Mouse (Mus musculus): ENCODE measurements around the gene Use1. TPM values are rescaled to one million over a fixed set of nuclear protein-coding genes. Genes with fewer than 3 reads are reported as not detected.

Use1 gene
- polyA plus RNA-seq, 1 experiment from 2014 or later: 41.2 TPM

DNA sequence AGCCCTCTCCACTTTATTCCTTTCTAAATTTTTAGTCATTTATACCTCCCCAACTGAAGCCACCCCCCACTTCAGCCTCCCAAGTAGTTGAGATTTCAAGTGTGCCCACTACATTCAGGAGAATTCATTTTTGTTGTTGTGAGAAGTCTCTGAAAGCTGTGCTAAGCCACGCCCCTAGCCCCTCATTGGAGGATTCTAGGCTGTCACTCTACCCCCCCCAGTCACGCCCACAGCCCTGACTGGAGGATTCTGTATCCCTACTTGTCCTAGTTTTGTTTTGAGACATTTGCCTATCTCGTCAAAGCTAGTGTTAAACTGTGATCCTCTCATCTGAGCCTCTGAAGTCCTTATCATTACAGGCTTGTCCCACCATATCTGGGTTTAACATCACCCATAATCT, 26.2 kb downstream of the Use1 start:
- ATAC-seq (ENCODE audit: low read depth): no peak
- 6% methylated on average over 3 of the region's 3 CpGs for WGBS (ENCODE audit: insufficient replicate concordance)

DNA sequence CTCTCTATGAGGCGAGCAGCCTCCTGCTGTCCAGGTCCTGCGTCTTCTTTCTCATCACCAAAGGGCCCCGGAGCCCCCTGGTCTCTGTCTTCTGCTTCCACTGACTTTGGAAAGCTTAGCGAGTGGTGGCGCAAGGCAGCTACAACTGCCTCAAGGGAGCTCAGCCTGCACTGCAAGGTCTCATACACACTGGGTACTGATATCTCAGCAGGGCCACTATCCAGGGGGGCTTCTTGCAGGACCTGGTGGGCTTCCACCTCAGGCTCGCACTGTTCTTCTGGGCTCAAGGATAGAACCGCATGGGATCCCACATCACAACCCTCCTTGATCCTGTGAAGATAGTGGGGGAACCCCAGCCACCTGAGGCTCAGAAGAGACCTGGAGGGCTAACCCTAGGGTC, 27.8 kb downstream of the Use1 start:
- Histone ChIP-seq H3K27me3 (ENCODE audit: control insufficient read depth, insufficient read depth, low read depth, low read length) (no peaks in the 10 kb centered on the region), H3K9me3 (replicated peaks; ENCODE audit: control insufficient read depth, low read length) (no peaks in the 10 kb centered on the region), H3K4me2 (ENCODE audit: low read depth, low read length) (no peak overlapping the region), H3K4me3 (ENCODE audit: low read depth, low read length) (no peak overlapping the region), H3K36me3 (ENCODE audit: control insufficient read depth, insufficient read depth) (peaks cover 7% of the 10 kb centered on the region; the same call in 1 of the 2 replicates), H3K4me1 (ENCODE audit: control insufficient read depth, low read depth, low read length) (peaks cover 14% of the 10 kb centered on the region), H3K27ac (ENCODE audit: low read length) (no peak overlapping the region), H3K9ac (ENCODE audit: low read depth, low read length) (no peak overlapping the region)
- WGBS (ENCODE audit: insufficient replicate concordance): 66% methylated on average over 7 of the region's 7 CpGs
- ATAC-seq (ENCODE audit: low read depth): no peak

More for the DNA sequence above, 26.2 kb downstream of the Use1 start:
- no peaks in the 10 kb centered on the region for H3K9me3 ChIP-seq (replicated peaks; ENCODE audit: control insufficient read depth, low read length)
- H3K36me3 ChIP-seq (ENCODE audit: control insufficient read depth, insufficient read depth): no peaks in the 10 kb centered on the region
- H3K27me3 ChIP-seq (ENCODE audit: control insufficient read depth, insufficient read depth, low read depth, low read length): no peaks in the 10 kb centered on the region
- H3K4me1 ChIP-seq (ENCODE audit: control insufficient read depth, low read depth, low read length): peaks cover 14% of the 10 kb centered on the region
- H3K4me3 ChIP-seq (ENCODE audit: low read depth, low read length): peak overlapping the region; percentile 25; the same call in 1 of the 2 replicates
- H3K9ac ChIP-seq (ENCODE audit: low read depth, low read length): no peak overlapping the region
- no peak overlapping the region for H3K27ac ChIP-seq (ENCODE audit: low read length)
- H3K4me2 ChIP-seq (ENCODE audit: low read depth, low read length): peak overlapping the region; percentile 24

DNA sequence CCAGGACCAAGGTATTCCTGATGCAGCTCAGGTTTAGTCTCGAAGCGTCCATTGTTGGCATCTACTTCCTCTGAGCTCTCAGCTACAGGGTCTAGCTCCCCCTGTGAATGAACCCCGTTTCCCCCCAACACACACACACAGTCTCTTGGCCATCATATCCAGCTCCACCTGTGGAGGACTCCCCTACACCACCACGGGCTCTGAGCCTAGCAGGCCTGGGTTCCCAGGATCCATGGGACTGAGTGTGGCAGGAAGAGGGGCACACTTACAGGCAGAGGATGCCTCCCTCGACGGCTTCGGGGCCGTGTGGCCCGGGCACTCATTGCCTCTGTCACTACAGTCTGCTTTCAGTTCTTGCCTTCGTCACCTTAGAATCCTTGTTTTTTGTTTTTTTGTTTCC, 28.4 kb downstream of the Use1 start:
- Histone ChIP-seq H3K27me3 (ENCODE audit: control insufficient read depth, insufficient read depth, low read depth, low read length) (no peaks in the 10 kb centered on the region), H3K36me3 (ENCODE audit: control insufficient read depth, insufficient read depth) (peaks cover 8% of the 10 kb centered on the region; the same call in 1 of the 2 replicates), H3K9me3 (replicated peaks; ENCODE audit: control insufficient read depth, low read length) (no peaks in the 10 kb centered on the region), H3K27ac (ENCODE audit: low read length) (no peak overlapping the region), H3K4me1 (ENCODE audit: control insufficient read depth, low read depth, low read length) (peaks cover 14% of the 10 kb centered on the region), H3K4me3 (ENCODE audit: low read depth, low read length) (no peak overlapping the region), H3K9ac (ENCODE audit: low read depth, low read length) (no peak overlapping the region), H3K4me2 (ENCODE audit: low read depth, low read length) (no peak overlapping the region)
- 65% methylated on average over 10 of the region's 10 CpGs for WGBS (ENCODE audit: insufficient replicate concordance)
- ATAC-seq (ENCODE audit: low read depth): no peak

DNA sequence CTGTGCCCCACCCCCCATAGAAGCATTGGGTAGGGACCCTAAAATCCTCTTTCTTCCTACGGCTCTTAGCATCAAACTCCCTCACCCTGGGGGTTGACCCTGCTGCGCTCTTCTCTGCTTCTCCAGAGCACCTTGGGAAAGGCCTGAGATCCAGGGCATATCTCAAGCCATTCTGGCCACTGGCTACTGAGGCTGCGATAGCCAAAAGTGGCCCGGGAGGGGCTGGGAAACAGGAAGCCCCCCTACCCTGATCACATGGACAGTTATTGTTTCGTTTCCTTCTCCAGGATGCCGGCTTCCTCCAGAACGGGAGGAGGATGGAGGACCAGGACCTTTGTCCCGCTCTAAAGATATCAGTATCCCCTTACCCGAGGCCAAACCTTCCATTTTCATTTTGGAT, 29.0 kb downstream of the Use1 start, which contains the start of gene Ushbp1:
TSS of gene Ushbp1 (minus strand) at position 174 of the 400 bp plus-strand sequence.
- Histone ChIP-seq H3K9ac (ENCODE audit: low read depth, low read length) (no peak within 1 kb of the TSS), H3K27me3 (ENCODE audit: control insufficient read depth, insufficient read depth, low read depth, low read length) (no peaks in the 10 kb centered on the region), H3K27ac (ENCODE audit: low read length) (peak within 1 kb of the TSS; percentile 42), H3K4me3 (ENCODE audit: low read depth, low read length) (peak within 1 kb of the TSS; percentile 85), H3K36me3 (ENCODE audit: control insufficient read depth, insufficient read depth) (peaks cover 8% of the 10 kb centered on the region; the same call in 1 of the 2 replicates), H3K9me3 (replicated peaks; ENCODE audit: control insufficient read depth, low read length) (no peaks in the 10 kb centered on the region), H3K4me2 (ENCODE audit: low read depth, low read length) (peak within 1 kb of the TSS; percentile 85), H3K4me1 (ENCODE audit: control insufficient read depth, low read depth, low read length) (peaks cover 14% of the 10 kb centered on the region)
- ATAC-seq (ENCODE audit: low read depth): no peak
- 61% methylated on average over 9 of the region's 9 CpGs for WGBS (ENCODE audit: insufficient replicate concordance)

DNA sequence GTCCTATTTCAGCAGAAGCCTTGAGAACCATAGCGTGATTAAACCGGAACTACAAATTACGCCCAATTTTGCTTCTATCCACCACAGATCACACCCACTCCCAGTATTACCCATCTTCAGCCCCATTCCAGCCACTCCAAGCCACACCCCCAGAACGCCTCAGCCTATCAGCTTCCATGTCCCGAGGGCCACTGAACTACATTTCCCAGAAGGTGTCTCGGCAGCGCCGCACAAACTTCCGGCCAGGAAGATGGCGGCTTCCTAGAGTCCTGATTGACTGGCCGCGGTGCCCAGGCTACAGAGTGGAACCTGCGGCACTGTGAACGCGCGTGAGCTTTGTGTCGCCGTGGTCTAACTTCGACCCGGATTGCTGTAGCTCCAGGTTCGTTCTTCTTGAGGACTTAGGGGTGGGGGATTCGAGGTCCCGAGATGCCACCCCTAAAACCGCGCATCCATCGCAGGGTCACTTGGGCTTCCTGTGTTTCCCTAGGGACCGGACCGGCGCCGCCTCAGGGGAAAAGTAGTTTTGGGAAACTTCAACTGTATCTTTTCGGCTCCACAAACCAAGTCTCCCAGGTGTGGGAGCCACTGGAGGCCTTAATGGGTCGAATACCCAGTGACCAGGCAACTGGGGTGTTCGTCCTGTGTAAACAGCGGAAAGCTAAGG, 30.1 kb downstream of the Use1 start, which contains the start of gene Babam1:
TSS of gene Babam1 (plus strand) at position 223 of the 667 bp plus-strand sequence.
- peak within 1 kb of the TSS; percentile 85 for H3K4me3 ChIP-seq (ENCODE audit: low read depth, low read length)
- peaks cover 8% of the 10 kb centered on the region; the same call in 1 of the 2 replicates for H3K36me3 ChIP-seq (ENCODE audit: control insufficient read depth, insufficient read depth)
- peak; percentile 97 for ATAC-seq (ENCODE audit: low read depth)
- peaks cover 14% of the 10 kb centered on the region for H3K4me1 ChIP-seq (ENCODE audit: control insufficient read depth, low read depth, low read length)
- peak within 1 kb of the TSS; percentile 81 for H3K9ac ChIP-seq (ENCODE audit: low read depth, low read length)
- H3K27ac ChIP-seq (ENCODE audit: low read length): peak within 1 kb of the TSS; percentile 42
- H3K9me3 ChIP-seq (replicated peaks; ENCODE audit: control insufficient read depth, low read length): no peaks in the 10 kb centered on the region
- H3K4me2 ChIP-seq (ENCODE audit: low read depth, low read length): peak within 1 kb of the TSS; percentile 85
- H3K27me3 ChIP-seq (ENCODE audit: control insufficient read depth, insufficient read depth, low read depth, low read length): no peaks in the 10 kb centered on the region
- under 1% methylated on average over 34 of the region's 34 CpGs for WGBS (ENCODE audit: insufficient replicate concordance)

DNA sequence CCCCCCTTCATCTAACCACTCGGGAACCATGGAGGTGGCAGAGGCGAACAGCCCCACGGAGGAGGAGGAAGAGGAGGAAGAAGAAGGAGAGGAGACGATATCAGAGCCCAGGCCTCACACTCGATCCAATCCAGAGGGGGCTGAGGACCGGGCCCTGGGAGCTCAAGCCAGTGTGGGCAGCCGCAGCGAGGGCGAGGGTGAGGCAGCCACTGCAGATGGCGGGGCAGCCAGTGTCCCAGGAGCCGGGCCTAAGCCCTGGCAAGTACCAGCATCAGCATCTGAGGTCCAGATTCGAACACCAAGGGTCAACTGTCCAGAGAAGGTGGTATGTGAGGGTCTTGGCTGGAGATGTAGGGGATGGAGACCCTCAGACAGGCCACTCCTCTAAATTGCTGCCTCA, 31.1 kb downstream of the Use1 start:
- Histone ChIP-seq H3K4me1 (ENCODE audit: control insufficient read depth, low read depth, low read length) (peaks cover 14% of the 10 kb centered on the region), H3K36me3 (ENCODE audit: control insufficient read depth, insufficient read depth) (peaks cover 8% of the 10 kb centered on the region; the same call in 1 of the 2 replicates), H3K27me3 (ENCODE audit: control insufficient read depth, insufficient read depth, low read depth, low read length) (no peaks in the 10 kb centered on the region), H3K27ac (ENCODE audit: low read length) (no peak overlapping the region), H3K9ac (ENCODE audit: low read depth, low read length) (peak overlapping the region; percentile 81), H3K4me3 (ENCODE audit: low read depth, low read length) (peak overlapping the region; percentile 85), H3K9me3 (replicated peaks; ENCODE audit: control insufficient read depth, low read length) (no peaks in the 10 kb centered on the region), H3K4me2 (ENCODE audit: low read depth, low read length) (peak overlapping the region; percentile 85)
- 69% methylated on average over 12 of the region's 12 CpGs for WGBS (ENCODE audit: insufficient replicate concordance)
- no peak for ATAC-seq (ENCODE audit: low read depth)

DNA sequence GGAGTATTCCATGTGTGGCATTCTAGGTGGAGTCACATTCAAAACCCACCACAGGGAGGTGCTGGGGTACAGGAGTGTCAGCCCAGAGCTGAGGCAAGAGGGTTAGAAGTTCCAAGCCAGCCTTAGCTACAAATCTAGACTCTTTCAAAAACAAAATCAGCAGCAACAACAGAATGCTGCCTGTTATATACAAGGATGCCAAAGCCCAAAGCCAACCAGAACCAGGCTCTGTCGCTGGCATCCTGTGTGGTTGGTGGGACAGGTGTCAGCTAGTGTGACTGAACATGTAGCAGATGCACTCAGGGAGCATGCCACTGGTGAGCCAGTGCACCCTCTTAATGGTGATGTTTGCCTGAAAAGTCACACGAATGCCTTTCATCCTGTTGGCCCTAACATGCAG, 34.2 kb downstream of the Use1 start:
- no peak overlapping the region for H3K4me2 ChIP-seq (ENCODE audit: low read depth, low read length)
- H3K9me3 ChIP-seq (replicated peaks; ENCODE audit: control insufficient read depth, low read length): no peaks in the 10 kb centered on the region
- WGBS (ENCODE audit: insufficient replicate concordance): 74% methylated on average over 2 of the region's 2 CpGs
- H3K4me3 ChIP-seq (ENCODE audit: low read depth, low read length): no peak overlapping the region
- H3K27me3 ChIP-seq (ENCODE audit: control insufficient read depth, insufficient read depth, low read depth, low read length): no peaks in the 10 kb centered on the region
- ATAC-seq (ENCODE audit: low read depth): no peak
- H3K27ac ChIP-seq (ENCODE audit: low read length): no peak overlapping the region
- peaks cover 23% of the 10 kb centered on the region for H3K4me1 ChIP-seq (ENCODE audit: control insufficient read depth, low read depth, low read length)
- H3K36me3 ChIP-seq (ENCODE audit: control insufficient read depth, insufficient read depth): peaks cover 8% of the 10 kb centered on the region; the same call in 1 of the 2 replicates
- H3K9ac ChIP-seq (ENCODE audit: low read depth, low read length): no peak overlapping the region

DNA sequence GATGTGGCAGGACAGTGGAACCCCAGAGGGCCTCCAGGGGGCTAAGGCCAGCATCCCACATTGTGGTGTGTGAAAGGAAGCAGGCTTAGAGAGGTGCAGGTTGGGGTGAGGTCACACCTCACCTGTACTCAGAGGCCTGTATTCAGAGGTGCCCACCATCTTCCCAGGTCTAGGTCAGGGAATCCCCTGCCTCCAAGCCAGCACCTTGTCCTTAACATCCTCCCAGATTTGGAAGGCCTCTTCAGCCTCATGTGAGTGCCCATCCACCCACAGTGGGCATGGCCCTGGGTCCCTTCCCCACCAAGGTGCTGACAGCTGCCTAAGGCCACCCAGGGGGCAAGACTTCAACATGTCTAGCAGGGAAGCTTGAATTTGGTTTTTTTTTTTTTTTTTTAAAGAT, 34.8 kb downstream of the Use1 start:
- H3K4me1 ChIP-seq (ENCODE audit: control insufficient read depth, low read depth, low read length): peaks cover 18% of the 10 kb centered on the region
- no peak overlapping the region for H3K4me2 ChIP-seq (ENCODE audit: low read depth, low read length)
- peaks cover 8% of the 10 kb centered on the region; the same call in 1 of the 2 replicates for H3K36me3 ChIP-seq (ENCODE audit: control insufficient read depth, insufficient read depth)
- H3K4me3 ChIP-seq (ENCODE audit: low read depth, low read length): no peak overlapping the region
- no peak overlapping the region for H3K27ac ChIP-seq (ENCODE audit: low read length)
- no peaks in the 10 kb centered on the region for H3K9me3 ChIP-seq (replicated peaks; ENCODE audit: control insufficient read depth, low read length)
- ATAC-seq (ENCODE audit: low read depth): no peak
- H3K27me3 ChIP-seq (ENCODE audit: control insufficient read depth, insufficient read depth, low read depth, low read length): no peaks in the 10 kb centered on the region
- H3K9ac ChIP-seq (ENCODE audit: low read depth, low read length): no peak overlapping the region

DNA sequence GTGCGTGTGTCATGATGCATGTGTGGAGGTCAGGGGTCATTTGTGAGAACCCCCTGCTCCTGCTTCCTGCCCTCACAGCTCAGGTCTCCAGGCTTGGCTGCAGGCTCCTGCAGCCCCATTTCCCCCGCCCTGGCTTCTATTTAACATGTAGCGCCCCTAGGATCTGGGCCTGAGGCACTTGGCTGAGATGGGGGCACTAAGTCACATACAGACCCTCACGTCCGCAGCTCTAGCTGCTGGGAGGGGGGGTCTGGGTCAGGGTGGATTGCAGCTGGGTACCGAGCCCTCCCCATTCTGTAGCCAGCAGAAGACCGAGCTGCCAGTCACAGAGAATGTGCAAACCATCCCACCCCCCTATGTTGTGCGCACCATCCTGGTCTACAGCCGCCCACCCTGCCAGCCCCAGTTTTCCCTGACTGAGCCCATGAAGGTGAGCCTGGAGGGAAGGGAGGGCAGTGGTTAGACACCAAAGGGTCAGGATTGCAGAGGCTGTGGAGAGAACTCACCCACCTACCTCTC, 35.9 kb downstream of the Use1 start:
- H3K27me3 ChIP-seq (ENCODE audit: control insufficient read depth, insufficient read depth, low read depth, low read length): no peaks in the 10 kb centered on the region
- H3K9ac ChIP-seq (ENCODE audit: low read depth, low read length): no peak overlapping the region
- 83% methylated on average over 9 of the region's 9 CpGs for WGBS (ENCODE audit: insufficient replicate concordance)
- ATAC-seq (ENCODE audit: low read depth): no peak
- peaks cover 24% of the 10 kb centered on the region for H3K4me1 ChIP-seq (ENCODE audit: control insufficient read depth, low read depth, low read length)
- H3K9me3 ChIP-seq (replicated peaks; ENCODE audit: control insufficient read depth, low read length): no peaks in the 10 kb centered on the region
- no peak overlapping the region for H3K4me3 ChIP-seq (ENCODE audit: low read depth, low read length)
- H3K4me2 ChIP-seq (ENCODE audit: low read depth, low read length): no peak overlapping the region
- H3K27ac ChIP-seq (ENCODE audit: low read length): no peak overlapping the region
- peaks cover 14% of the 10 kb centered on the region for H3K36me3 ChIP-seq (ENCODE audit: control insufficient read depth, insufficient read depth)

All from liver, embryonic 16.5 days (tissue).